Mouse (Mus musculus): ENCODE results near the gene Slc10a1. TPM values are rescaled to one million over a fixed set of nuclear protein-coding genes. Genes with fewer than 3 reads are reported as not detected.

Gene Slc10a1
- total and polyA plus RNA-seq, 3 experiments, result 0.12 to 0.18 TPM; not detected in 1

DNA sequence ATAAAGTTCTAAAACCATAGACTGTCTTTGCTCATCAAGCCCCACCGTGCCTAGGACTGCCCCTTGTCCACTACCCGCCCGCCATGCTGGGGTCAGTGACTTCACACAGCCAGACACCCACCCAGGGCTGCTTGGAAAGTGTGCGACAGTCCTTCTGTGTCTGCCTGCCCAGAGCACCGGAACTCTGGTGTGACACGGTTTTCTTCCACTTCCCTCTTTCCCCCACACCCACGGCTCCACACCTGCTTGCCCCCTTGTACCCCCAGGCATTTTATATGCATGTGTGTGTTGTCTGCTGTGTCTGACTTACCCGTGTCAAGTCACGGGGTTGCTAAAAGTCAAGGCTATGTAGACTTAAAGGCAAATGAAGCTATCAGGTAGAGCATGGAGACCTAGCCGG is 23.3 kb upstream of the Slc10a1 start (continued):
- no peak for TF ChIP-seq NRF1 (IDR thresholded peaks at IDR 0.05; ENCODE audit: insufficient read depth, low read depth, low read length, poor library complexity, severe bottlenecking)
- TF ChIP-seq MAZ (IDR thresholded peaks at IDR 0.05; ENCODE audit: low read depth, low read length), result no peak
- no peak for TF ChIP-seq MAX (IDR thresholded peaks at IDR 0.05; ENCODE audit: low read length)
- no peak for TF ChIP-seq TBP (IDR thresholded peaks at IDR 0.05; ENCODE audit: low read depth, low read length)
- no peak for TF ChIP-seq POLR2AphosphoS5 (IDR thresholded peaks at IDR 0.05; ENCODE audit: borderline replicate concordance, low read depth, low read length)

DNA sequence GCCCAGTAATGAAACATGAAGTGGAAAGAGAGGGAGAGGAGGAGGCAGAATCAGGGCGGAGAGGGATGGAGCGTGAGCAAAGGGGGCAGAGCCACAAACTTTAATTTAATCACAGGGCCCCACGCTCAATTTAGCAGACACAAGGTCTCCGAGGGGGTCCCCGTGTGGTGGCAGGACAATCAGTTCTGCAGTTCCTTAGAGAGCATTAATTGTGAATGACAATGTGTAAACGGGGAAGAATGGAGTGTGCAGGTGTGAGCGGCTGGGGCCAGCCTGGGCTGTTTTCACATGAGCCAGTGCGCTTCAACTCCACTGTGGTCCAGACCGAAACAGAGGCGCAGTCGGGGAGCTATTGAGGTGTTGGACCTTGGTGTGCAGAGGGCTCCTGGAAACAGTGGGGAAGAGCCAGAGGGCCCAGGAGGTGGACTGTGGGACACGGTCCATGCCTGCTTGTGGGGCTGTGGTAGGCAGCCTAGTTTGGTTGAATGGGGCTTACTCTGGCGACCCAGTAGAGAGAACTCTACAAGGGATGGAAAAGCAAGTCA is 22.5 kb upstream of the Slc10a1 start:
- H3K27ac ChIP-seq (ENCODE audit: control insufficient read depth, low read depth, low read length), result no peak overlapping the region
- H3K4me3 ChIP-seq (ENCODE audit: control insufficient read depth in 1 of 2, insufficient read depth in 1 of 2, low read depth in 2 of 2, low read length in 2 of 2), result no peak overlapping the region
- H3K36me3 ChIP-seq (ENCODE audit: control insufficient read depth in 1 of 2, insufficient read depth in 2 of 2, low read length in 2 of 2), result no peaks in the 10 kb centered on the region
- peaks cover 2 to 4% of the 10 kb centered on the region in 2 experiments; a peak in 2 of 4 replicates for H3K4me1 ChIP-seq (ENCODE audit: control insufficient read depth in 1 of 2, insufficient read depth in 2 of 2, low read length in 2 of 2)
- H3K79me2 ChIP-seq (ENCODE audit: control insufficient read depth, insufficient read depth, low read length, poor library complexity), result no peaks in the 10 kb centered on the region
- no peaks in the 10 kb centered on the region for H3K9me3 ChIP-seq (replicated peaks; ENCODE audit: insufficient read depth, low read length)
- H3K27me3 ChIP-seq (ENCODE audit: control insufficient read depth in 1 of 2, insufficient read depth in 2 of 2, low read length in 2 of 2), result peaks cover 0 to 5% of the 10 kb centered on the region in 2 experiments; a peak in 3 of 4 replicates
- H3K9ac ChIP-seq (ENCODE audit: control insufficient read depth, low read depth, low read length, poor library complexity, severe bottlenecking), result no peak overlapping the region
- TF ChIP-seq MAFK (IDR thresholded peaks at IDR 0.05; ENCODE audit: borderline replicate concordance, low read depth, low read length), result no peak
- no peak for TF ChIP-seq TAL1 (IDR thresholded peaks at IDR 0.05; ENCODE audit: low read length)
- no peak for TF ChIP-seq ETS1 (IDR thresholded peaks at IDR 0.05; ENCODE audit: low read depth, low read length)
- TF ChIP-seq ZMIZ1 (IDR thresholded peaks at IDR 0.05; ENCODE audit: low read depth, low read length), result no peak
- TF ChIP-seq CHD2 (IDR thresholded peaks at IDR 0.05; ENCODE audit: low read length), result no peak
- no peak for TF ChIP-seq ELF1 (IDR thresholded peaks at IDR 0.05; ENCODE audit: low read depth, low read length)
- TF ChIP-seq EP300 (IDR thresholded peaks at IDR 0.05; ENCODE audit: low read depth in 1 of 2, low read length in 2 of 2), result no peak
- TF ChIP-seq ZC3H11A (IDR thresholded peaks at IDR 0.05; ENCODE audit: low read depth, low read length), result no peak
- no peak for TF ChIP-seq GABPA (IDR thresholded peaks at IDR 0.05; ENCODE audit: low read depth, low read length)
- no peak for TF ChIP-seq TCF12 (IDR thresholded peaks at IDR 0.05; ENCODE audit: low read depth, low read length)
- TF ChIP-seq SIN3A (IDR thresholded peaks at IDR 0.05; ENCODE audit: low read length), result no peak
- TF ChIP-seq POLR2A (IDR thresholded peaks at IDR 0.05; ENCODE audit: control insufficient read depth in 1 of 2, insufficient read depth in 1 of 2, low read depth in 1 of 2, low read length in 2 of 2, poor library complexity in 1 of 2), result no peak
- no peak for TF ChIP-seq ZKSCAN1 (IDR thresholded peaks at IDR 0.05; ENCODE audit: low read depth, low read length)
- TF ChIP-seq TBP (IDR thresholded peaks at IDR 0.05; ENCODE audit: low read depth, low read length), result no peak
- no peak for TF ChIP-seq CTCF (IDR thresholded peaks at IDR 0.05 in 2 of 3, conservative IDR thresholded peaks at IDR 0.05 in 1 of 3; ENCODE audit: control insufficient read depth in 1 of 3, insufficient read depth in 1 of 3, low read depth in 2 of 3, low read length in 3 of 3, poor library complexity in 1 of 3, severe bottlenecking in 1 of 3)
- no peak for TF ChIP-seq ZNF384 (IDR thresholded peaks at IDR 0.05; ENCODE audit: low read depth, low read length)
- no peak for TF ChIP-seq E2F4 (IDR thresholded peaks at IDR 0.05; ENCODE audit: borderline replicate concordance, low read depth, low read length)
- TF ChIP-seq MYC (IDR thresholded peaks at IDR 0.05; ENCODE audit: low read depth, low read length), result no peak
- no peak for TF ChIP-seq BHLHE40 (IDR thresholded peaks at IDR 0.05; ENCODE audit: borderline replicate concordance, low read depth, low read length)
- no peak for DNase-seq (ENCODE audit: low read depth, low spot score)

Measured in MEL (cell line).